Mouse (Mus musculus) midbrain, embryonic 12.5 days (tissue): Measurements from ENCODE around the gene Zc3h18. TPM values are rescaled to one million over a fixed set of nuclear protein-coding genes. Genes with fewer than 3 reads are reported as not detected.
A peak's percentile ranks its signal among the peaks of the same experiment; 100 is the strongest.

ENCODE experiments used
- ATAC-seq: fragments of 200-750 bp; cut with Nextera tagmentation; 2 replicates; pipeline ENCODE4 v1.8.0; 2017; ENCODE audit warnings: low read depth, moderate TSS enrichment, moderate library complexity; ENCODE audit not compliant: low FRiP score
- H3K27ac ChIP-seq: fragments of 300-500 bp; sonication (generic); replicated peaks from 2 replicates; pipeline ENCODE4 v1.5.1; 2016; ENCODE audit warnings: mild to moderate bottlenecking
- H3K27me3 ChIP-seq: fragments of 300-500 bp; sonication (generic); 2 replicates; pipeline ENCODE4 v1.6.1; 2016; ENCODE audit warnings: mild to moderate bottlenecking
- H3K36me3 ChIP-seq: fragments of 300-500 bp; sonication (generic); 2 replicates; pipeline ENCODE4 v1.6.1; 2016
- H3K4me1 ChIP-seq: fragments of 300-500 bp; sonication (generic); 2 replicates; pipeline ENCODE4 v1.6.1; 2016
- H3K4me2 ChIP-seq: fragments of 300-500 bp; sonication (generic); replicated peaks from 2 replicates; pipeline ENCODE4 v1.6.1; 2016; ENCODE audit warnings: mild to moderate bottlenecking, moderate library complexity
- H3K4me3 ChIP-seq: fragments of 300-500 bp; sonication (generic); 2 replicates; pipeline ENCODE4 v1.5.1; 2016; ENCODE audit warnings: mild to moderate bottlenecking
- H3K9ac ChIP-seq: fragments of 300-500 bp; sonication (generic); replicated peaks from 2 replicates; pipeline ENCODE4 v1.6.1; 2016; ENCODE audit warnings: mild to moderate bottlenecking, moderate library complexity
- H3K9me3 ChIP-seq: fragments of 300-500 bp; sonication (generic); 2 replicates; pipeline ENCODE4 v1.6.1; 2016; ENCODE audit warnings: mild to moderate bottlenecking
- WGBS: fragments of 180-500 bp; shearing (Covaris S2); methylation state at CpG from one replicate; pipeline ENCODE4 v1.1.7; 2016; 5-methylcytosine and 5-hydroxymethylcytosine counted together
- polyA plus RNA-seq: library from polyadenylated mRNA; unstranded; fragments of >200 nt; fragmentation: Nextera tagmentation; extraction: Ambion mirVana; gene quantifications from 2 replicates; pipeline ENCODE4 v1.2.1, GENCODE M21; 2016

Gene Zc3h18
- polyA plus RNA-seq, 1 experiment from 2014 or later = 68.3 TPM

DNA sequence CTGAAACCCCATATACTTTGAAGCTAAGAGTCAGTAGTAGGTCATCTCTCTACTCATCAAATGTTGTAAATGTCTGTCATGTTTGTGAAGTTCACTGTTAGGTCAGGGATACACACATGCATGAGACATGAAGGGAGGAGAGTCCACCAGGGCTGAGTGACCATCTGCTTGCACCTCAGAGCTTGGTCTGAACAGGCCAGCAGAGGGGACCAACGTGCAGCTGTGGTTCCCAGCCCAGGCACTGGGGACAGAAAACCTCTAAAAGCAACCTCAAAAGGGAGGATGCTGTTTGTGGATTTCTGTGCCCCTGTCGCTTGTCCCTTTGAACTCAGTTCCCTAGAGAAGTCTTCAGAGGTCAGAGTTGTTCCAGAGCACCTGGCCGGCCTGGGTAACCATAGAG, 68.8 kb downstream of the Zc3h18 start:
- WGBS = 67% methylated on average over 3 of the region's 3 CpGs
- Histone ChIP-seq H3K9ac (no peak overlapping the region), H3K9me3 (no peaks in the 10 kb centered on the region), H3K27me3 (no peaks in the 10 kb centered on the region), H3K36me3 (no peaks in the 10 kb centered on the region), H3K27ac (peak overlapping the region; percentile 98), H3K4me1 (peaks cover 28% of the 10 kb centered on the region), H3K4me2 (peak overlapping the region; percentile 62), H3K4me3 (peak overlapping the region; percentile 7; the same call in 1 of the 2 replicates)
- no peak for ATAC-seq

GRCm38 (mm10) chr8:122451161-122451703, 74.8 kb downstream of the Zc3h18 start:
- Histone ChIP-seq H3K27ac (no peak overlapping the region), H3K4me1 (no peaks in the 10 kb centered on the region), H3K4me3 (no peak overlapping the region), H3K9me3 (no peaks in the 10 kb centered on the region), H3K27me3 (peaks cover 13% of the 10 kb centered on the region; the same call in 1 of the 2 replicates), H3K9ac (no peak overlapping the region), H3K36me3 (no peaks in the 10 kb centered on the region), H3K4me2 (no peak overlapping the region)
- 84% methylated on average over 7 of the region's 7 CpGs for WGBS
- ATAC-seq = no peak

- Histone ChIP-seq H3K36me3 (no peaks in the 10 kb centered on the region), H3K9me3 (no peaks in the 10 kb centered on the region), H3K4me2 (no peak overlapping the region), H3K9ac (no peak overlapping the region), H3K27ac (no peak overlapping the region), H3K4me1 (no peaks in the 10 kb centered on the region), H3K27me3 (peaks cover 21% of the 10 kb centered on the region), H3K4me3 (no peak overlapping the region)
- 86% methylated on average over 10 of the region's 10 CpGs for WGBS
- ATAC-seq = no peak
Observed at GRCm38 (mm10) chr8:122452154-122452553, 75.7 kb downstream of the Zc3h18 start.

DNA sequence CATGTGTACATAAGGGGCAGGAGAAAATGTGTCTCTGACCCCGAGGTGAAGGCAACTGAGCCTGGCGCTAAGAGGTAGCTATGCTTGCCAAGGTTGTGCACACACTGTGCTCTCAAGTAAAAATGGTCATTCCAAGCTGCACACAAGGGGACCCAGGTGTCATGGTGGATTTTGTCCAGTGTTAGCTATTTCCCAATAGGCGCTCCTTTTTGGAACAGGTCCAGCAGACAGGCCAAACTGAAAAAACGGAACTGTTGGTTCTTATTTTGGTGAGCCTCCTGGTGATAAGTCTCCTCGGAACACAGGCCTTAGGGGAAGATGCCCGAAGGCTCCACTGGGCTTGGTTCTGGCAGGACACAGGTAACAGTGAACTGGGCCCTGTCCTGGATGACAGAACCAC, 78.0 kb downstream of the Zc3h18 start:
- Histone ChIP-seq H3K4me3 (no peak overlapping the region), H3K4me2 (no peak overlapping the region), H3K4me1 (no peaks in the 10 kb centered on the region), H3K27ac (no peak overlapping the region), H3K9ac (no peak overlapping the region), H3K27me3 (peaks cover 42% of the 10 kb centered on the region), H3K36me3 (no peaks in the 10 kb centered on the region), H3K9me3 (no peaks in the 10 kb centered on the region)
- no peak for ATAC-seq
- WGBS = 86% methylated on average over 6 of the region's 6 CpGs

GRCm38 (mm10) chr8:122457171-122457570, 80.8 kb downstream of the Zc3h18 start:
- H3K4me3 ChIP-seq = no peak overlapping the region
- peaks cover 70% of the 10 kb centered on the region for H3K27me3 ChIP-seq
- no peaks in the 10 kb centered on the region for H3K36me3 ChIP-seq
- H3K4me1 ChIP-seq = peaks cover 11% of the 10 kb centered on the region
- no peak overlapping the region for H3K9ac ChIP-seq
- H3K27ac ChIP-seq = no peak overlapping the region
- H3K4me2 ChIP-seq = no peak overlapping the region
- H3K9me3 ChIP-seq = no peaks in the 10 kb centered on the region
- ATAC-seq = no peak
- WGBS = 79% methylated on average over 11 of the region's 11 CpGs

- Histone ChIP-seq H3K9me3 (no peaks in the 10 kb centered on the region), H3K9ac (no peak overlapping the region), H3K27me3 (peaks cover 81% of the 10 kb centered on the region), H3K4me1 (peaks cover 11% of the 10 kb centered on the region), H3K4me3 (no peak overlapping the region), H3K36me3 (no peaks in the 10 kb centered on the region), H3K4me2 (no peak overlapping the region), H3K27ac (no peak overlapping the region)
- no peak for ATAC-seq
- 66% methylated on average over 6 of the region's 6 CpGs for WGBS
Observed at GRCm38 (mm10) chr8:122459218-122459900, 83.0 kb downstream of the Zc3h18 start.

GRCm38 (mm10) chr8:122459990-122460389, 83.6 kb downstream of the Zc3h18 start:
- no peaks in the 10 kb centered on the region for H3K36me3 ChIP-seq
- H3K4me2 ChIP-seq = peak overlapping the region; percentile 61
- H3K27ac ChIP-seq = no peak overlapping the region
- peaks cover 11% of the 10 kb centered on the region for H3K4me1 ChIP-seq
- no peak for ATAC-seq
- 29% methylated on average over 7 of the region's 7 CpGs for WGBS
- H3K9me3 ChIP-seq = no peaks in the 10 kb centered on the region
- no peak overlapping the region for H3K9ac ChIP-seq
- peaks cover 76% of the 10 kb centered on the region for H3K27me3 ChIP-seq
- H3K4me3 ChIP-seq = peak overlapping the region; percentile 34

- H3K4me1 ChIP-seq = peaks cover 11% of the 10 kb centered on the region
- H3K9ac ChIP-seq = peak within 1 kb of the TSS; percentile 25; the same call in 1 of the 2 replicates
- H3K9me3 ChIP-seq = no peaks in the 10 kb centered on the region
- peak within 1 kb of the TSS; percentile 61 for H3K4me2 ChIP-seq
- 4% methylated on average over 54 of the region's 56 CpGs for WGBS
- ATAC-seq = no peak
- H3K36me3 ChIP-seq = peaks cover 4% of the 10 kb centered on the region
- H3K27me3 ChIP-seq = peaks cover 72% of the 10 kb centered on the region
- peak within 1 kb of the TSS; percentile 34 for H3K4me3 ChIP-seq
- H3K27ac ChIP-seq = no peak within 1 kb of the TSS
Observed at GRCm38 (mm10) chr8:122460524-122461472, 84.4 kb downstream of the Zc3h18 start, which contains the start of gene Snai3. Gene Snai3, minus strand, starts transcription at chr8:122460733.

GRCm38 (mm10) chr8:122461473-122462148, 85.2 kb downstream of the Zc3h18 start:
- Histone ChIP-seq H3K4me2 (no peak overlapping the region), H3K27me3 (peaks cover 64% of the 10 kb centered on the region), H3K9me3 (no peaks in the 10 kb centered on the region), H3K4me1 (peaks cover 11% of the 10 kb centered on the region), H3K36me3 (peaks cover 12% of the 10 kb centered on the region), H3K4me3 (no peak overlapping the region), H3K9ac (no peak overlapping the region), H3K27ac (no peak overlapping the region)
- 59% methylated on average over 11 of the region's 11 CpGs for WGBS
- ATAC-seq = no peak

DNA sequence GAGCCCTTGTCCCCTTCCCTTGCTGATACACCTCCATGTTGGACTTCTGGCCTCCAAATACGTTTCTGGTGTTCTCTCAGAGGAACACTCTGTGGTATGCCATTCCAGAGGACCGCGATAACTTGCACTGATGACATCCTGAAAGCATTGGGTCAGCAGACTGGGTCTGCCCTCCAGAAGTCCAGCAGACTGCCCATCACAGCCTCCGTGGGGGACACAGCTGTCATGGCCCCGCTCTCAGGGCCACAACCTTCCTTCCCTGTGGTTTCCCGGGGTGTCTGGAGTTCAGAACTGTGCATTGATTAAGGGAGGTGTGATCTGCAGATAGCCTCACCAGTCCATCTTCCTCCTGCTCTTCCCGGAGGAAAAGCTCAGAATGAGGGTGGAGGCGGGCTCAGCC, 86.1 kb downstream of the Zc3h18 start:
- 72% methylated on average over 8 of the region's 8 CpGs for WGBS
- Histone ChIP-seq H3K4me2 (no peak overlapping the region), H3K4me3 (no peak overlapping the region)

More for the DNA sequence above, 86.1 kb downstream of the Zc3h18 start:
- peaks cover 21% of the 10 kb centered on the region for H3K36me3 ChIP-seq
- no peaks in the 10 kb centered on the region for H3K9me3 ChIP-seq
- H3K27ac ChIP-seq = no peak overlapping the region
- peaks cover 11% of the 10 kb centered on the region for H3K4me1 ChIP-seq
- peaks cover 56% of the 10 kb centered on the region for H3K27me3 ChIP-seq
- no peak overlapping the region for H3K9ac ChIP-seq
- ATAC-seq = no peak
